Mouse (Mus musculus) urinary bladder, postnatal 0 days (tissue): ENCODE results near the gene Plch2. TPM values are rescaled to one million over a fixed set of nuclear protein-coding genes. Genes with fewer than 3 reads are reported as not detected.

ENCODE experiments used
- polyA plus RNA-seq: library from polyadenylated mRNA; unstranded; fragments of >200 nt; fragmentation: Nextera tagmentation; extraction: Ambion mirVana; gene quantifications from 2 replicates; pipeline ENCODE4 v1.2.1, GENCODE M21; 2015

Gene Plch2
- 15.7 and 17.5 TPM in 2 replicates for polyA plus RNA-seq

DNA sequence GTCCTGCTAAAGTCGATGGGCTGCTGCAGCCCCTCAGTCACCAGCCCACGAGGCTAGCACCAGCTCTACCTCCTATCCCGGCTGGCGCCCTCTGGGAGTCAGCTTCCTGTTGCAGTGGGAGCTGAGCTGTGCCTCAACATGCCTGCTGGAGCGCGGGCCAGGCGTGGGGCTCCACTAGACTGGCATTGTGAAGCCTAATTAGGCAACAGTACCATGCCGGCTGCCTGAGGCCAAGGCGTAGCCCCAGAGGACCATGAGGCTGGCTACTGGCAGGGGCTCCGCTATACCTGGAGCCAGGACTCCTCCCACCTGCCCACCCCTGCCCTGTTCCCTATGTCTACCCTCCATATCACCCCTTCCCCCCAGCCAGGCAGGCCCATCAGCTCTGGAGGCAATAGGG, at the start of gene Plch2:
Gene Plch2, minus strand, starts transcription at position 61 of the 400 bp plus-strand sequence.

DNA sequence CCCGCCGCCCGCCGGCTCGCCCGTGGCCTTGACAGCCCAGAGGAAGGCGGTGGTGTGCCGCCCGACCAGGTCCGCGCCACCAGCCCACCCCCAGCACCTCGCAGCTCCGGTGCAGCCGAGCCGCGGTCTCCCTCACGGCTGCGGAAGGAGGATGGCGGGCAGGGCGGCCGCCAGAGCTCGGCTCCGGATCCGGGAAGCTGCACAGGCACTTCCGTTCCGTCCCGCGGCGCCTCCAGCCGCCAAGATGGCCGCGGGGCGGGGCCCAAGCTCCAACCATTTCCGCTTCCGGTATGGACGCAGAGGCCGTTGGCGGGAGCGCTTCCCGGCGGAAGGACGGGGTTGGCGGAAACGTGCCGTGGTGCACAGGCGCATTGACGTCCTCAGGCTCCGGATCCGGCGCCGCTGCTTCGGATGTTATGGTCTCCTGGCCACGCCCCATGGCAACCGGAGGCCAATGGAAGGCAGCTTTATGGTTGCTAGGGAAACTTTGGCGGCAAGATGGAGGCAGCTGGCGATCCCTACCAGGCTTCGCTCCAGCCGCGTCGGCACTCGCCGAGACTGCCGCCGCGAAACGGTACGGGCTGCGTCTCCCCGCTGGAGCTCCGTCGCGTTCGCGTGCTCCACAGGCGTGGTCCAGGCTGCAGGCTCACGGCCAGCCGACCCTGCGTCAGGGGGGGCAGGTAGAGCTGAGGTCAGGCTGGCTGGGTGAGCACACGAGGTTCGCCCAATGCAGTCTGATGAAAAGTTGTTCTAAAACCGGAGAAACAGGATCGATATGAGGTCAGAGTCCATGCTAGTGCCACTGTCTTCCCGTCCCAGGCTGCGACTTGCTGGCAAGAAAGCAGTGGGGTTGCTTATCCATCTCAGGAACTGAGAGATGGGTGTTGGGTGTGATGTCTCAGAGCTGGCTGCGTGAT, 29.8 kb upstream of the Plch2 start, which contains the start of the genes Rer1 and Morn1:
Gene Rer1, minus strand, starts transcription at position 275 of the 917 bp plus-strand sequence.
Gene Morn1, plus strand, starts transcription at position 470 of the 917 bp plus-strand sequence.

GRCm38 (mm10) chr4:155066834-155067522, 10.4 kb upstream of the Plch2 start, which contains the start of gene Pex10:
Gene Pex10 (plus strand): TSS chr4:155067016.

DNA sequence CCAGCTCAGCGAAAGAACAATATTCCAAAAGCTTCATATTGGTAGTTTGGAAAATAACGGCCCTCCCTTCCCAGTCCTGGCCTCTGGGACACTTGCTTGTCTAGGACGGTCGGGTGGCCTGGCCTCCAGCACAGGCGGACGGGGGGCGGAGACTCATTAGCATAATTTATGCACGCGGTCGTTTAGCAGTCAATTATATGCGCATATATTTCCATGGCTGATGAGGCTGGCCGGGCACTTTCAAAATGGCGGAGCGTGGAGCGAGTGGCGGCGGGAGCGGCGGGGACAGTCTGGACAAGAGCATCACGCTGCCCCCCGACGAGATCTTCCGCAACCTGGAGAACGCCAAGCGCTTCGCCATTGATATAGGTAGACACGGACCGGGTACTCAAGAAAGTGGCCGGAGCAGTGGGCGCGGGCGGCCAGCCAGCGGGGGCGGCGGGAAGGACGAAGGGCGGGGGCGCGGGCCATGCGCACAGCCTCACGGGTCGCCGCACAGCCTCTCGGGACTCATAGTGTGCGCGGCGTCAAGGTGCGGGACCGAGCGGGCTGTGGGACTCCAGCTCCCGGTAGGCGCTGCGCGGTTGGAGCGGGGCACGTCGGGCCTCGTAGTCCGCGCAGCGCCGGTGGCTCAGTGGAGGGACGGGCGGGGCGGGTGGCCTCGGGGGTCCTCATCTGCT, 92.5 kb downstream of the Plch2 start, which contains the start of gene Pank4:
Gene Pank4, plus strand, starts transcription at position 223 of the 680 bp plus-strand sequence.

DNA sequence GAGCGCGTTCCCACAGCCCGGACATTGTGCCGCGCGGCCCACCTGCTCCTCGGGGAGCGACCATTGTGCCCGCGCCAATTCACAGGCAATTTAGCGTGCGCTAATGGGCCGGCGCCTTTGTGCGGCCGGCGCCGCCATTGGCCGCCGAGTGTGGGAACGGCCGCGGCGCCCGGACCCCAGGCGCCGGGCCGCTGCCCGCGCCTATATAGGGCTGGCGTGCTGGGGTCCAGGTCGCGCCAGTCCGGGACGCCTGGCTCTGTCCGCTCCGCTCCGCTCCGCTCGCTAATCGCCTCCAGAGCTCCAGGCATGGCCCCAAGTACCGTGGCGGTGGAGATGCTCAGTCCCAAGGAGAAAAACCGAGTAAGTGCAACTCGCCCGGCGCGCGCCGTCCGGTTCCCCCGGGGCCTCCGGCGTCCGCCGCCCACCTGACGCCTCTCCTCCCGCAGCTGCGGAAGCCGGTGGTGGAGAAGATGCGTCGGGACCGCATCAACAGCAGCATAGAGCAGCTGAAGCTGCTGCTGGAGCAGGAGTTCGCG, 95.8 kb downstream of the Plch2 start, which contains the start of gene Hes5:
Gene Hes5, plus strand, starts transcription at position 234 of the 536 bp plus-strand sequence.

Other genes with a start within 250 kb of the Plch2 start
- gene Ttc34, start 219.3 kb downstream of the Plch2 start, polyA plus RNA-seq: 0.05 and 0.06 TPM in 2 replicates
- gene Mmel1, start 187.2 kb downstream of the Plch2 start, polyA plus RNA-seq: 0.07 TPM in 1 of 2 replicates, not detected in the other
- gene Fam213b, start 157.6 kb downstream of the Plch2 start, polyA plus RNA-seq: 27.3 and 29.2 TPM in 2 replicates
- gene Tnfrsf14, start 128.2 kb downstream of the Plch2 start, polyA plus RNA-seq: 2.7 and 2.8 TPM in 2 replicates
- gene Hes5, start 95.9 kb downstream of the Plch2 start, polyA plus RNA-seq: not detected in 2 replicates
- 18.8 and 19.7 TPM in 2 replicates for gene Pank4, start 92.7 kb downstream of the Plch2 start, polyA plus RNA-seq
- 9.8 and 10.3 TPM in 2 replicates for gene Pex10, start 10.2 kb upstream of the Plch2 start, polyA plus RNA-seq
- 165 and 183 TPM in 2 replicates for gene Rer1, start 29.6 kb upstream of the Plch2 start, polyA plus RNA-seq
- gene Morn1, start 29.8 kb upstream of the Plch2 start, polyA plus RNA-seq: 2.7 and 3.5 TPM in 2 replicates
- 13.0 and 15.6 TPM in 2 replicates for gene Ski, start 165.8 kb upstream of the Plch2 start, polyA plus RNA-seq
- 56.0 and 59.0 TPM in 2 replicates for gene Faap20, start 193.0 kb upstream of the Plch2 start, polyA plus RNA-seq